Comparison of ENCODE assay signal across 8 mouse cellular contexts in the genomic region with DNA sequence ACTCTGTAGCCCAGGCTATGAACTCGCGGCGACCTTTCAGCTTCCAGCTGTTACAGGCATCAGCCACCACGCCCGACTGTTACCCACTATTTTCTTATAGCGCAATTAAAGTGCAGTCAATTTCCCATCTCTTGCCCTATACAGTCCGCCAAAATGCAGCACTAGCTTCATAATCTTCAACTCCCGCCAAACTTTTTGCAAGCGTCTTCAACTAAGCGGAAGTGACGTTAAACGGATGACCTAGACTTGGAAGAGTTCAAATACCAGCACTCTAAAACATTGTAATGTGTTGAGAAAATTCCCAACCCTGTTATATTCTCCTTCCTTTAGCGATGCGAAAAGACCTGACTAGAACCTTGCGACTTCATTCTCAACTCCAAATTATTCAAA. TPM values are rescaled to one million over a fixed set of nuclear protein-coding genes. Genes with fewer than 3 reads are reported as not detected.
DNase-seq lines count a peak whose midpoint lies in the region; ATAC-seq and TF ChIP-seq lines count a peak whose summit lies in the region.

No protein-coding gene starts in this region.

- 0% methylated on average over 15 of the region's 15 CpGs for WGBS in limb, embryonic 11.5 days
- WGBS in midbrain, embryonic 11.5 days = under 1% methylated on average over 15 of the region's 15 CpGs

- H3K36me3 ChIP-seq in ES-E14 (ENCODE audit: control insufficient read depth, insufficient read depth, low read length, poor library complexity, severe bottlenecking) = no peaks in the 10 kb centered on the region
- H3K36me3 ChIP-seq in limb, embryonic 11.5 days (ENCODE audit: control insufficient read depth, insufficient read depth, low read length) = no peaks in the 10 kb centered on the region
- no peaks in the 10 kb centered on the region for H3K36me3 ChIP-seq in midbrain, embryonic 11.5 days (ENCODE audit: control insufficient read depth, insufficient read depth, low read length)

- peak overlapping the region; percentile 82 for H3K9ac ChIP-seq in ES-E14 (ENCODE audit: insufficient read depth, low read depth, low read length, poor library complexity, severe bottlenecking)
- H3K9ac ChIP-seq in limb, embryonic 11.5 days (ENCODE audit: low read length) = peak overlapping the region; percentile 52
- peak overlapping the region; percentile 66 for H3K9ac ChIP-seq in midbrain, embryonic 11.5 days (ENCODE audit: low read length)

- in situ Hi-C loops in ES-E14 (cut with MboI; ENCODE audit: low sequenced_read_pairs in 2 of 2, unreplicated experiment in 2 of 2) = no loop called here

- peak; percentile 35 to 51 for ATAC-seq in hematopoietic stem cell, adult 5-6 weeks (replicated peaks in 1 of 2; ENCODE audit: insufficient read depth in 1 of 2, low FRiP score in 2 of 2, low TSS enrichment in 1 of 2, low read depth in 1 of 2, poor library complexity in 2 of 2, severe bottlenecking in 2 of 2)
- peak; percentile 69 for ATAC-seq in limb, embryonic 11.5 days (ENCODE audit: insufficient number of reproducible peaks, low FRiP score, low TSS enrichment, low read depth)
- ATAC-seq in midbrain, embryonic 11.5 days (ENCODE audit: low FRiP score) = peak; percentile 17

- peak overlapping the region; percentile 48 for H3K4me2 ChIP-seq in limb, embryonic 11.5 days (ENCODE audit: low read depth, severe bottlenecking)
- H3K4me2 ChIP-seq in midbrain, embryonic 11.5 days = peak overlapping the region; percentile 52

- peak; percentile 56 for DNase-seq in adrenal gland, postnatal 14 days
- no peak for DNase-seq in adrenal gland, adult 2 months
- no peak for DNase-seq in ES-E14 (ENCODE audit: low read depth, low spot score)
- peak; percentile 72 for DNase-seq in limb, embryonic 11.5 days (ENCODE audit: low spot score)
- DNase-seq in midbrain, embryonic 11.5 days (ENCODE audit: low spot score, missing footprints) = peak; percentile 99
- DNase-seq in spleen, postnatal 4 days (ENCODE audit: low spot score in 2 of 2) = peak; percentile 52 to 73

- peak overlapping the region; percentile 77 to 85 for H3K4me3 ChIP-seq in ES-E14 (ENCODE audit: insufficient read depth in 1 of 2, low read depth in 1 of 2, low read length in 2 of 2, poor library complexity in 1 of 2, severe bottlenecking in 1 of 2)
- peak overlapping the region; percentile 56 for H3K4me3 ChIP-seq in embryonic fibroblast, embryonic 13.5 days (ENCODE audit: insufficient read depth, low read length)
- H3K4me3 ChIP-seq in limb, embryonic 11.5 days (ENCODE audit: low read depth, low read length) = peak overlapping the region; percentile 87
- H3K4me3 ChIP-seq in midbrain, embryonic 11.5 days (ENCODE audit: low read depth, low read length) = peak overlapping the region; percentile 92

- H3K27me3 ChIP-seq in limb, embryonic 11.5 days (ENCODE audit: control insufficient read depth, insufficient read depth, low read length) = no peaks in the 10 kb centered on the region
- no peaks in the 10 kb centered on the region for H3K27me3 ChIP-seq in midbrain, embryonic 11.5 days (ENCODE audit: control insufficient read depth, insufficient read depth, low read length)

- H3K4me1 ChIP-seq in ES-E14 (ENCODE audit: control insufficient read depth in 2 of 2, insufficient read depth in 2 of 2, low read length in 2 of 2, poor library complexity in 1 of 2) = peaks cover 8% of the 10 kb centered on the region in 2 experiments
- no peaks in the 10 kb centered on the region for H3K4me1 ChIP-seq in embryonic fibroblast, embryonic 13.5 days (ENCODE audit: control insufficient read depth, insufficient read depth, low read length)
- 0 out of 2 replicates have a peak, but pooled peaks cover 3% of the 10 kb centered on the region for H3K4me1 ChIP-seq in limb, embryonic 11.5 days (ENCODE audit: control insufficient read depth, insufficient read depth, low read length)
- peaks cover 6% of the 10 kb centered on the region for H3K4me1 ChIP-seq in midbrain, embryonic 11.5 days (ENCODE audit: control insufficient read depth, insufficient read depth, low read length)

- no peaks in the 10 kb centered on the region for H3K9me3 ChIP-seq in ES-E14 (ENCODE audit: control insufficient read depth, insufficient read depth, low read depth, low read length)
- H3K9me3 ChIP-seq in limb, embryonic 11.5 days (ENCODE audit: control insufficient read depth, low read length) = no peaks in the 10 kb centered on the region
- no peaks in the 10 kb centered on the region for H3K9me3 ChIP-seq in midbrain, embryonic 11.5 days (ENCODE audit: control insufficient read depth, low read length)

- TF ChIP-seq CTCF in embryonic fibroblast, embryonic 13.5 days (IDR thresholded peaks at IDR 0.05; ENCODE audit: borderline replicate concordance, insufficient read depth, low read length) = no peak

- peak; percentile 25; the same call in 1 of the 2 replicates for TF ChIP-seq POLR2A in embryonic fibroblast, embryonic 13.5 days (IDR thresholded peaks at IDR 0.05; ENCODE audit: low read depth, low read length)

- H3K27ac ChIP-seq in ES-E14 (ENCODE audit: insufficient read depth, low read depth, low read length, poor library complexity, severe bottlenecking) = no peak overlapping the region; the same call in 1 of the 2 replicates
- peak overlapping the region; percentile 81 for H3K27ac ChIP-seq in embryonic fibroblast, embryonic 13.5 days (ENCODE audit: insufficient read depth, low read length)
- H3K27ac ChIP-seq in limb, embryonic 11.5 days (replicated peaks; ENCODE audit: low read depth, low read length) = no peak overlapping the region
- peak overlapping the region; percentile 87; the same call in 1 of the 2 replicates for H3K27ac ChIP-seq in midbrain, embryonic 11.5 days (ENCODE audit: low read depth, low read length)

TF ChIP-seq in ES-E14, 5 proteins besides CTCF, POLR2A, EP300 and RAD21:
- no peak for TF ChIP-seq CHD2 (IDR thresholded peaks at IDR 0.05; ENCODE audit: low read depth, low read length)
- no peak for TF ChIP-seq ZNF384 (IDR thresholded peaks at IDR 0.05; ENCODE audit: low read depth, low read length)
- no peak for TF ChIP-seq MAFK (IDR thresholded peaks at IDR 0.05; ENCODE audit: insufficient read depth, low read depth, low read length)
- no peak for TF ChIP-seq ZC3H11A (IDR thresholded peaks at IDR 0.05; ENCODE audit: borderline replicate concordance, low read depth, low read length)
- no peak for TF ChIP-seq HCFC1 (IDR thresholded peaks at IDR 0.05; ENCODE audit: borderline replicate concordance, insufficient read depth, low read length)
TF ChIP-seq in ES-E14: peak in this region for 0.

RNA-seq across cellular contexts. Expression of gene Zranb3, which starts 0.6 kb away (rescaled TPM):
- total RNA-seq in adrenal gland, postnatal 14 days (2021) = 5.1 and 6.0 TPM in 2 replicates
- 1 to 10 TPM; 3.1 to 4.0 TPM for total RNA-seq in adrenal gland, adult 2 months (2021)
- polyA plus RNA-seq in adrenal gland, adult 2 months (2012; rRNA removed) = 0.73 and 0.79 TPM in 2 replicates
- 19.2 and 19.5 TPM in 2 replicates for total RNA-seq in ES-E14 (2012; rRNA removed)
- polyA plus RNA-seq in embryonic fibroblast, embryonic 13.5 days (2011; ENCODE audit: insufficient read length, low read depth, missing spikeins) = 8.6 and 10.9 TPM in 2 replicates
- 21.4 and 23.0 TPM in 2 replicates for total RNA-seq in hematopoietic stem cell, adult 5-6 weeks (2017)
- 15.8 and 17.4 TPM in 2 replicates for polyA plus RNA-seq in limb, embryonic 11.5 days (2014; fragmentation: Nextera tagmentation; extraction: Ambion mirVana)
- 14.0 and 15.2 TPM in 2 replicates for polyA plus RNA-seq in midbrain, embryonic 11.5 days (2014; fragmentation: Nextera tagmentation; extraction: Ambion mirVana)

RNA-seq across cellular contexts. Expression of gene R3hdm1, which starts 0.9 kb away (rescaled TPM):
- 67.1 and 75.3 TPM in 2 replicates for total RNA-seq in adrenal gland, postnatal 14 days (2021)
- 10 to 100 TPM; 61.0 to 70.2 TPM for total RNA-seq in adrenal gland, adult 2 months (2021)
- polyA plus RNA-seq in adrenal gland, adult 2 months (2012; rRNA removed) = 56.1 and 77.6 TPM in 2 replicates
- total RNA-seq in ES-E14 (2012; rRNA removed) = 52.9 and 56.6 TPM in 2 replicates
- 70.3 and 97.9 TPM in 2 replicates for polyA plus RNA-seq in embryonic fibroblast, embryonic 13.5 days (2011; ENCODE audit: insufficient read length, low read depth, missing spikeins)
- 68.8 and 86.6 TPM in 2 replicates for total RNA-seq in hematopoietic stem cell, adult 5-6 weeks (2017)
- polyA plus RNA-seq in limb, embryonic 11.5 days (2014; fragmentation: Nextera tagmentation; extraction: Ambion mirVana) = 92.9 and 101 TPM in 2 replicates
- polyA plus RNA-seq in midbrain, embryonic 11.5 days (2014; fragmentation: Nextera tagmentation; extraction: Ambion mirVana) = 96.9 and 97.1 TPM in 2 replicates

Comparison
In these comparisons a context has a peak if more than half of its experiments do, and no peak if none do; other contexts are left out.
1. DNase-seq: peak in adrenal gland, postnatal 14 days (single experiment), limb, embryonic 11.5 days (single experiment), midbrain, embryonic 11.5 days (single experiment) and spleen, postnatal 4 days (2 of 2); none in adrenal gland, adult 2 months (single experiment) and ES-E14 (single experiment).
2. H3K27ac ChIP-seq: peak in embryonic fibroblast, embryonic 13.5 days (single experiment) and midbrain, embryonic 11.5 days (single experiment); none in ES-E14 (single experiment) and limb, embryonic 11.5 days (single experiment).
3. ATAC-seq: peak in every context shown above with its lines; median percentile 69 in limb, embryonic 11.5 days; 43 in hematopoietic stem cell, adult 5-6 weeks; 17 in midbrain, embryonic 11.5 days.
4. Peak in every context shown above with its lines, with median percentiles within 50 percentile points of each other: H3K4me3 ChIP-seq and H3K9ac ChIP-seq.